Mouse (Mus musculus) spleen, adult 2 months (tissue): ENCODE results near the gene F2.

ENCODE experiments used
- CTCF ChIP-seq: fragments of 200-500 bp; IDR thresholded peaks from 2 replicates; pipeline ENCODE4 v1.5.1; 2011; ENCODE audit warnings: mild to moderate bottlenecking, inconsistent platforms; ENCODE audit not compliant: insufficient read depth, insufficient read length, insufficient replicate concordance; ENCODE audit errors: extremely low read depth
- POLR2A ChIP-seq: fragments of 200-500 bp; IDR thresholded peaks from 2 replicates; pipeline ENCODE4 v1.6.1; 2011; ENCODE audit warnings: low read depth, low read length, inconsistent platforms

DNA sequence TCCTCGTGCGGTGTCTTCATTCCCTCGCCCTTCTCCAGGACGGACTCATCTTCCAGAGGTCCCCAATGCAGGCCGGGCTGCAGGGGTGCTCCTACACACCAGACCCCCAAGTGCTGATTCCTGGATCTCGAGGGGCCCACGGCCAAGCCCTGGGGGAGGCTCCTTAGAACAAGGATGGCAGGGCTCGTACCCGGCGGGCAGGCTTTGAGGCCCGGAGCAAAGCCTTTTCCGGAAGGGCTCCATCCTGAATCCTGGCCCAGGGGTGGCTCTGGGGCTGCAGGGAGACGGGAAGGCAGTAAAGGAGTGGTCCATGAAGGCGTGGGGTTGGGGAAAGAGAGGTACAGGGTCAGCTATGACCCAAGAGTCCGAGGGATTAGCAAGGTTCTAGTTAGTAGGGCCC is 12.9 kb upstream of the F2 start:
- TF ChIP-seq CTCF (no peak), POLR2A (no peak)
